Mouse (Mus musculus): Measurements from ENCODE around the gene Rapgef2. TPM values are rescaled to one million over a fixed set of nuclear protein-coding genes. Genes with fewer than 3 reads are reported as not detected.

Gene Rapgef2
- polyA plus RNA-seq, 2 experiments = 1.2 TPM

- no peak overlapping the region for H3K4me2 ChIP-seq (ENCODE audit: low read depth)
- H3K9ac ChIP-seq (replicated peaks) = no peak overlapping the region
- H3K4me3 ChIP-seq (ENCODE audit: insufficient read depth in 1 of 2, low read depth in 2 of 2, low read length in 2 of 2) = no peak overlapping the region
- H3K27me3 ChIP-seq (ENCODE audit: control insufficient read depth, insufficient read depth, low read length) = no peaks in the 10 kb centered on the region
- H3K9me3 ChIP-seq (ENCODE audit: control insufficient read depth, low read length) = no peaks in the 10 kb centered on the region
- TF ChIP-seq EP300 (IDR thresholded peaks at IDR 0.05; ENCODE audit: low read depth) = no peak
- no peak for TF ChIP-seq CTCF (IDR thresholded peaks at IDR 0.05; ENCODE audit: low read depth)
- H3K27ac ChIP-seq = no peak overlapping the region
- DNase-seq (ENCODE audit: low read depth in 3 of 3, low spot score in 3 of 3) (no peak), ATAC-seq (ENCODE audit: insufficient read depth) (no peak)
- 60% methylated on average over 10 of the region's 10 CpGs for WGBS (ENCODE audit: insufficient replicate concordance)
- H3K4me1 ChIP-seq (replicated peaks; ENCODE audit: control insufficient read depth in 2 of 2, insufficient read depth in 2 of 2, low read length in 1 of 2) = peaks cover 0 to 8% of the 10 kb centered on the region in 2 experiments; a peak in 1 of 4 replicates
- H3K36me3 ChIP-seq (replicated peaks; ENCODE audit: control insufficient read depth, insufficient read depth, low read depth) = no peaks in the 10 kb centered on the region
These were observed 67.0 kb downstream of the Rapgef2 start for GRCm38 (mm10) chr3:79219144-79219930.

- Histone ChIP-seq H3K27ac (no peak overlapping the region), H3K4me3 (ENCODE audit: insufficient read depth in 1 of 2, low read depth in 2 of 2, low read length in 2 of 2) (no peak overlapping the region), H3K9me3 (ENCODE audit: control insufficient read depth, low read length) (no peaks in the 10 kb centered on the region), H3K4me2 (ENCODE audit: low read depth) (no peak overlapping the region), H3K27me3 (ENCODE audit: control insufficient read depth, insufficient read depth, low read length) (no peaks in the 10 kb centered on the region), H3K36me3 (replicated peaks; ENCODE audit: control insufficient read depth, insufficient read depth, low read depth) (no peaks in the 10 kb centered on the region), H3K4me1 (replicated peaks; ENCODE audit: control insufficient read depth in 2 of 2, insufficient read depth in 2 of 2, low read length in 1 of 2) (peaks cover 0 to 8% of the 10 kb centered on the region in 2 experiments; a peak in 1 of 4 replicates), H3K9ac (replicated peaks) (no peak overlapping the region)
- 42% methylated on average over 4 of the region's 4 CpGs for WGBS (ENCODE audit: insufficient replicate concordance)
- TF ChIP-seq CTCF (IDR thresholded peaks at IDR 0.05; ENCODE audit: low read depth) = no peak
- TF ChIP-seq EP300 (IDR thresholded peaks at IDR 0.05; ENCODE audit: low read depth) = no peak
- ATAC-seq (ENCODE audit: insufficient read depth) (no peak), DNase-seq (ENCODE audit: low read depth in 3 of 3, low spot score in 3 of 3) (no peak)
These were observed 67.7 kb downstream of the Rapgef2 start for GRCm38 (mm10) chr3:79218566-79219051.

DNA sequence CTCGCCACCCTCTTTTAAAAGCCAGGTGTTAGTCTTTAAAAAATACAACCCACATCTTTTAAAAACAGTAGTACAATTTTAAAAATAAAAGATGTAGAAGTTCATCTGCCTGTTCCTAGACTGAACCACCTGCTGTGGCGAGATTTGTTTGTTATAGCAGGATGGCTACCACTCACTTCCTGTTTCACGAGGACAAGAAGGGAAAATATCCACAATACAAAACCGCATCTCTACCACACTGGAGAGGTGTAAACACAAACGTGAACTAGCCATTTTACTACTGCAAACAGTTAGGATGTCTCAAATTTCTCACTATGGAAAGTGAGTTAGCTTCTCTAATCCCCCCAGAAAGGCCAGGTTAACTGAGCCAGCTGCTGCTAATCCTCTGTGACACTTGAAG, 76.1 kb downstream of the Rapgef2 start:
- H3K27ac ChIP-seq = no peak overlapping the region
- H3K9ac ChIP-seq (replicated peaks) = no peak overlapping the region
- H3K4me2 ChIP-seq (ENCODE audit: low read depth) = no peak overlapping the region
- no peak for ATAC-seq (ENCODE audit: insufficient read depth)
- H3K4me3 ChIP-seq (ENCODE audit: insufficient read depth in 1 of 2, low read depth in 2 of 2, low read length in 2 of 2) = no peak overlapping the region
- no peaks in the 10 kb centered on the region for H3K36me3 ChIP-seq (replicated peaks; ENCODE audit: control insufficient read depth, insufficient read depth, low read depth)
- WGBS (ENCODE audit: insufficient replicate concordance) = 38% methylated on average over 5 of the region's 5 CpGs
- no peak for TF ChIP-seq CTCF (IDR thresholded peaks at IDR 0.05; ENCODE audit: low read depth)
- TF ChIP-seq EP300 (IDR thresholded peaks at IDR 0.05; ENCODE audit: low read depth) = no peak
- no peak for DNase-seq (ENCODE audit: low read depth in 3 of 3, low spot score in 3 of 3)
- no peaks in the 10 kb centered on the region for H3K9me3 ChIP-seq (ENCODE audit: control insufficient read depth, low read length)
- H3K27me3 ChIP-seq (ENCODE audit: control insufficient read depth, insufficient read depth, low read length) = no peaks in the 10 kb centered on the region
- H3K4me1 ChIP-seq (replicated peaks; ENCODE audit: control insufficient read depth in 2 of 2, insufficient read depth in 2 of 2, low read length in 1 of 2) = peaks cover 0 to 2% of the 10 kb centered on the region in 2 experiments; a peak in 1 of 4 replicates

GRCm38 (mm10) chr3:79207216-79207615, 79.1 kb downstream of the Rapgef2 start:
- DNase-seq (ENCODE audit: low read depth in 3 of 3, low spot score in 3 of 3) (no peak), ATAC-seq (ENCODE audit: insufficient read depth) (no peak)
- Histone ChIP-seq H3K36me3 (replicated peaks; ENCODE audit: control insufficient read depth, insufficient read depth, low read depth) (no peaks in the 10 kb centered on the region), H3K9ac (replicated peaks) (no peak overlapping the region), H3K27ac (no peak overlapping the region), H3K27me3 (ENCODE audit: control insufficient read depth, insufficient read depth, low read length) (no peaks in the 10 kb centered on the region), H3K4me3 (ENCODE audit: insufficient read depth in 1 of 2, low read depth in 2 of 2, low read length in 2 of 2) (no peak overlapping the region), H3K9me3 (ENCODE audit: control insufficient read depth, low read length) (no peaks in the 10 kb centered on the region), H3K4me2 (ENCODE audit: low read depth) (no peak overlapping the region), H3K4me1 (replicated peaks; ENCODE audit: control insufficient read depth in 2 of 2, insufficient read depth in 2 of 2, low read length in 1 of 2) (peaks cover 0 to 11% of the 10 kb centered on the region in 2 experiments; a peak in 2 of 4 replicates)
- WGBS (ENCODE audit: insufficient replicate concordance) = 62% methylated on average over 2 of the region's 2 CpGs
- TF ChIP-seq CTCF (IDR thresholded peaks at IDR 0.05; ENCODE audit: low read depth) (no peak), EP300 (IDR thresholded peaks at IDR 0.05; ENCODE audit: low read depth) (no peak)

DNA sequence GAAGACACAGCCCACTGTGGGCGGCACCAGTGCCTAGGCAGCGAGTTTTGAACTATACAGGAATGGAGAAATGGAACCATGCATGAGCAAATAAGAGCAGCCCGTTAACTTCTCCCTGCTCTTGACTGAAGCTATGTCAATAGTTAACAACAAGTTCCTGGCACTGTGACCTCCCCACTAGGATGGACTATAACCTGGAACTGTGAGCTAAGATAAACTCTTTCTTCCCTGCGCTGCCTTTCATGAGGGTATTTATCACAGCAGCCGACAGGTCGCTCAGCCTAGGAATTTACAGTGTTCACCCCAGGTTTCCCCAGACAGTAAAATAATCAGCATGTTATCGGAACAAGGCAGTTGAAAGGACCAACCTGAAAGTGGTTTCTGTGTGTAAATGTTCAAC, 79.8 kb downstream of the Rapgef2 start:
- Histone ChIP-seq H3K36me3 (replicated peaks; ENCODE audit: control insufficient read depth, insufficient read depth, low read depth) (no peaks in the 10 kb centered on the region), H3K9me3 (ENCODE audit: control insufficient read depth, low read length) (no peaks in the 10 kb centered on the region), H3K9ac (replicated peaks) (no peak overlapping the region), H3K4me2 (ENCODE audit: low read depth) (no peak overlapping the region), H3K27ac (no peak overlapping the region), H3K27me3 (ENCODE audit: control insufficient read depth, insufficient read depth, low read length) (no peaks in the 10 kb centered on the region), H3K4me1 (replicated peaks; ENCODE audit: control insufficient read depth in 2 of 2, insufficient read depth in 2 of 2, low read length in 1 of 2) (peaks cover 0 to 11% of the 10 kb centered on the region in 2 experiments; a peak in 2 of 4 replicates), H3K4me3 (ENCODE audit: insufficient read depth in 1 of 2, low read depth in 2 of 2, low read length in 2 of 2) (no peak overlapping the region)
- WGBS (ENCODE audit: insufficient replicate concordance) = 73% methylated on average over 7 of the region's 7 CpGs
- DNase-seq (ENCODE audit: low read depth in 3 of 3, low spot score in 3 of 3) (no peak), ATAC-seq (ENCODE audit: insufficient read depth) (no peak)
- no peak for TF ChIP-seq CTCF (IDR thresholded peaks at IDR 0.05; ENCODE audit: low read depth)
- no peak for TF ChIP-seq EP300 (IDR thresholded peaks at IDR 0.05; ENCODE audit: low read depth)

Data from liver, embryonic 14.5 days (tissue).